Mouse (Mus musculus) CH12.LX (cell line): ENCODE measurements around the gene Rnf5. TPM values are rescaled to one million over a fixed set of nuclear protein-coding genes. Genes with fewer than 3 reads are reported as not detected.

ENCODE experiments used
- DNase-seq: peaks from one replicate; pipeline ENCODE4 v3.0.0-alpha.2; 2013; ENCODE audit errors: extremely low read depth
- H3K27ac ChIP-seq: 2 replicates; pipeline ENCODE4 v1.5.1; 2012; ENCODE audit warnings: low read depth, mild to moderate bottlenecking, control low read depth, moderate library complexity; ENCODE audit not compliant: insufficient read depth
- H3K27me3 ChIP-seq: replicated peaks from 2 replicates; pipeline ENCODE3; 2012; ENCODE audit warnings: inconsistent platforms
- H3K36me3 ChIP-seq, 2 experiments: replicated peaks in 1 of 2; 2 replicates each; pipeline versions ENCODE3 to v1.6.1; 2012; ENCODE audit warnings: inconsistent platforms in 1 of 2, low read length in 1 of 2, mild to moderate bottlenecking in 1 of 2, mixed read lengths in 1 of 2, moderate library complexity in 1 of 2; ENCODE audit not compliant: control insufficient read depth in 1 of 2, insufficient read depth in 1 of 2
- H3K4me1 ChIP-seq, 2 experiments: 2 replicates each; pipeline ENCODE4 v1.6.1; 2012; ENCODE audit warnings: inconsistent platforms in 1 of 2, moderate library complexity in 1 of 2; ENCODE audit not compliant: insufficient read depth in 2 of 2, control insufficient read depth in 1 of 2
- H3K4me2 ChIP-seq: 2 replicates; pipeline ENCODE4 v1.6.1; 2012; ENCODE audit warnings: low read depth, mild to moderate bottlenecking, control low read depth; ENCODE audit not compliant: poor library complexity, insufficient read depth, severe bottlenecking
- H3K4me3 ChIP-seq, 3 experiments: fragments of 150-350 bp in 1 of 3; sonication (generic) in 1 of 3; replicated peaks in 1 of 3; 2 replicates each; pipeline versions ENCODE3 to v1.5.1; 2011 to 2012; ENCODE audit warnings: low read depth in 2 of 3, low read length in 2 of 3, mild to moderate bottlenecking in 2 of 3, moderate library complexity in 2 of 3, control low read depth in 1 of 3, improper control_type of control experiment in 1 of 3, inconsistent platforms in 1 of 3, mixed read lengths in 1 of 3; ENCODE audit not compliant: poor library complexity in 1 of 3
- H3K79me2 ChIP-seq: replicated peaks from 2 replicates; pipeline ENCODE4 v1.6.1; 2012; ENCODE audit warnings: mild to moderate bottlenecking, moderate library complexity; ENCODE audit not compliant: control insufficient read depth, poor library complexity, insufficient read depth, severe bottlenecking; ENCODE audit errors: extremely low read depth
- H3K9ac ChIP-seq: 2 replicates; pipeline ENCODE4 v1.6.1; 2012; ENCODE audit warnings: low read depth, mild to moderate bottlenecking, control low read depth, moderate library complexity; ENCODE audit not compliant: insufficient read depth
- H3K9me3 ChIP-seq: replicated peaks from 2 replicates; pipeline ENCODE3; 2012; ENCODE audit warnings: low read length, inconsistent platforms, mixed read lengths
- CHD1 ChIP-seq: IDR thresholded peaks from 2 replicates; pipeline ENCODE4 v1.6.1; 2012; ENCODE audit warnings: low read depth, low read length, improper control_type of control experiment, inconsistent platforms
- CTCF ChIP-seq, 2 experiments: IDR thresholded peaks in 1 of 2; conservative IDR thresholded peaks in 1 of 2; 2 replicates each; pipeline ENCODE4 v1.5.1; 2011 to 2012; ENCODE audit warnings: low read depth in 2 of 2, low read length in 2 of 2, improper control_type of control experiment in 1 of 2, inconsistent platforms in 1 of 2, mild to moderate bottlenecking in 1 of 2, moderate library complexity in 1 of 2
- ELF1 ChIP-seq: IDR thresholded peaks from 2 replicates; pipeline ENCODE4 v1.6.1; 2014; ENCODE audit warnings: low read depth, mild to moderate bottlenecking, inconsistent platforms, low read length, improper control_type of control experiment
- HCFC1 ChIP-seq: IDR thresholded peaks from 2 replicates; pipeline ENCODE4 v1.6.1; 2012; ENCODE audit warnings: low read depth, mild to moderate bottlenecking, inconsistent platforms, low read length, improper control_type of control experiment
- JUND ChIP-seq: conservative IDR thresholded peaks from 2 replicates; pipeline ENCODE4 v1.6.1; 2011; ENCODE audit warnings: low read depth, low read length, improper control_type of control experiment
- KAT2A ChIP-seq: IDR thresholded peaks from 2 replicates; pipeline ENCODE4 v1.6.1; 2012; ENCODE audit warnings: low read length, improper control_type of control experiment, inconsistent platforms; ENCODE audit not compliant: insufficient replicate concordance
- POLR2A ChIP-seq: IDR thresholded peaks from 2 replicates; pipeline ENCODE4 v1.6.1; 2011; ENCODE audit warnings: low read depth, mild to moderate bottlenecking, improper control_type of control experiment, low read length
- RAD21 ChIP-seq: IDR thresholded peaks from 2 replicates; pipeline ENCODE4 v1.6.1; 2011; ENCODE audit warnings: low read depth, mild to moderate bottlenecking, low read length, improper control_type of control experiment, moderate library complexity
- SMC3 ChIP-seq: IDR thresholded peaks from 2 replicates; pipeline ENCODE4 v1.6.1; 2011; ENCODE audit warnings: low read depth, low read length, improper control_type of control experiment
- TBP ChIP-seq: conservative IDR thresholded peaks from 2 replicates; pipeline ENCODE4 v1.6.1; 2011; ENCODE audit warnings: low read depth, low read length, improper control_type of control experiment
- UBTF ChIP-seq: IDR thresholded peaks from 2 replicates; pipeline ENCODE4 v1.6.1; 2012; ENCODE audit warnings: low read depth, mild to moderate bottlenecking, inconsistent platforms, low read length, improper control_type of control experiment, moderate library complexity
- ZKSCAN1 ChIP-seq: IDR thresholded peaks from 2 replicates; pipeline ENCODE4 v1.6.1; 2012; ENCODE audit warnings: low read depth, inconsistent platforms, low read length, improper control_type of control experiment, borderline replicate concordance
- ZMIZ1 ChIP-seq: IDR thresholded peaks from 2 replicates; pipeline ENCODE4 v1.6.1; 2012; ENCODE audit warnings: low read depth, mild to moderate bottlenecking, inconsistent platforms, low read length, improper control_type of control experiment
- dilution Hi-C: fragments of 300-500 bp; cut with MboI; formaldehyde crosslinking; loops from 2 replicates; pipeline ENCODE4 v1.14.3; 2020; ENCODE audit warnings: low sequenced_read_pairs; ENCODE audit not compliant: extremely low pct_unique_long_range_greater_than_20kb, extremely low pct_ligation_motif_present
- in situ Hi-C: fragments of 300-500 bp; cut with MboI; formaldehyde crosslinking; loops from 3 replicates; pipeline ENCODE4 v1.14.3; 2019; ENCODE audit warnings: low sequenced_read_pairs, low pct_ligation_motif_present, low pct_unique_long_range_greater_than_20kb, mixed read lengths
- polyA plus RNA-seq: library from polyadenylated mRNA; unstranded; fragments of >175 nt; gene quantifications from 2 replicates; pipeline ENCODE4 v1.2.1, GENCODE M21; 2012; ENCODE audit warnings: low read depth; ENCODE audit not compliant: insufficient read length
- total RNA-seq, 2 experiments: library from RNA; depleted of rRNA; stranded (reverse); fragments of 300-350 nt in 1 of 2; fragments of >200 nt in 1 of 2; gene quantifications; 2 replicates each; pipeline ENCODE4 v1.2.3; 2012 to 2014

Rnf5 gene
- total and polyA plus RNA-seq, 3 experiments: 8.4 to 35.1 (median 20.6) TPM

- peaks cover 2 to 7% of the 10 kb centered on the region in 2 experiments; a peak in 3 of 4 replicates for H3K4me1 ChIP-seq
- H3K4me3 ChIP-seq: no peak overlapping the region
- peaks cover 23% of the 10 kb centered on the region for H3K27me3 ChIP-seq
- TF ChIP-seq KAT2A: no peak
- TF ChIP-seq JUND: no peak
- no peak for TF ChIP-seq TBP
- no peak for TF ChIP-seq CHD1
- no peak for TF ChIP-seq ZMIZ1
- no peak for TF ChIP-seq SMC3
- TF ChIP-seq POLR2A: no peak
- TF ChIP-seq RAD21: no peak
- TF ChIP-seq ZKSCAN1: no peak
- in situ Hi-C loops: no loop called here
- H3K4me2 ChIP-seq: no peak overlapping the region
- DNase-seq: no peak
- H3K79me2 ChIP-seq: no peaks in the 10 kb centered on the region
- no peak overlapping the region for H3K9ac ChIP-seq
- no peak overlapping the region for H3K27ac ChIP-seq
- H3K9me3 ChIP-seq: peaks cover 4% of the 10 kb centered on the region
- H3K36me3 ChIP-seq: no peaks in the 10 kb centered on the region
- dilution Hi-C loops: no loop called here
These were observed 31.1 kb downstream of the Rnf5 start for GRCm38 (mm10) chr17:34572361-34572760.

- peaks cover 4% of the 10 kb centered on the region for H3K9me3 ChIP-seq
- H3K4me2 ChIP-seq: no peak overlapping the region
- dilution Hi-C loops: no loop called here
- no peak overlapping the region for H3K27ac ChIP-seq
- H3K79me2 ChIP-seq: no peaks in the 10 kb centered on the region
- no peak overlapping the region for H3K9ac ChIP-seq
- in situ Hi-C loops: no loop called here
- H3K36me3 ChIP-seq: no peaks in the 10 kb centered on the region
- H3K4me3 ChIP-seq: no peak overlapping the region
- DNase-seq: no peak
- TF ChIP-seq RAD21 (peak; percentile 34), SMC3 (peak; percentile 49), HCFC1 (no peak), CHD1 (no peak), ELF1 (no peak), CTCF (conservative IDR thresholded peaks at IDR 0.05 in 1 of 2, IDR thresholded peaks at IDR 0.05 in 1 of 2; ENCODE audit: low read depth in 2 of 2, low read length in 2 of 2) (peak; percentile 27 to 55; a peak in 3 of 4 replicates), TBP (no peak)
- peaks cover 2 to 4% of the 10 kb centered on the region in 2 experiments; a peak in 3 of 4 replicates for H3K4me1 ChIP-seq
- H3K27me3 ChIP-seq: peaks cover 28% of the 10 kb centered on the region
These were observed 31.6 kb downstream of the Rnf5 start for GRCm38 (mm10) chr17:34571875-34572274.

- no peak overlapping the region for H3K27ac ChIP-seq
- dilution Hi-C loops: no loop called here
These were observed 33.6 kb downstream of the Rnf5 start for GRCm38 (mm10) chr17:34569919-34570318.

More at GRCm38 (mm10) chr17:34569919-34570318, 33.6 kb downstream of the Rnf5 start:
- DNase-seq: no peak
- H3K4me3 ChIP-seq: no peak overlapping the region
- no peak overlapping the region for H3K9ac ChIP-seq
- TF ChIP-seq CTCF (conservative IDR thresholded peaks at IDR 0.05 in 1 of 2, IDR thresholded peaks at IDR 0.05 in 1 of 2; ENCODE audit: low read depth in 2 of 2, low read length in 2 of 2) (no peak), UBTF (no peak)
- TF ChIP-seq, all 38 proteins: peak for 0
- no peaks in the 10 kb centered on the region for H3K36me3 ChIP-seq
- in situ Hi-C loops: loop anchor here (5.0 kb wide), 1 partner anchor 47 kb away; the partner anchor contains the start of gene Egfl8
- H3K79me2 ChIP-seq: no peaks in the 10 kb centered on the region
- H3K4me2 ChIP-seq: no peak overlapping the region
- H3K27me3 ChIP-seq: peaks cover 47% of the 10 kb centered on the region
- H3K9me3 ChIP-seq: peaks cover 14% of the 10 kb centered on the region
- peaks cover 0 to 2% of the 10 kb centered on the region in 2 experiments; a peak in 1 of 4 replicates for H3K4me1 ChIP-seq
